Mouse (Mus musculus): ENCODE data around the gene Sptssa. TPM values are rescaled to one million over a fixed set of nuclear protein-coding genes. Genes with fewer than 3 reads are reported as not detected.

The Sptssa gene
- polyA plus RNA-seq, 1 experiment, result 54.3 TPM

DNA sequence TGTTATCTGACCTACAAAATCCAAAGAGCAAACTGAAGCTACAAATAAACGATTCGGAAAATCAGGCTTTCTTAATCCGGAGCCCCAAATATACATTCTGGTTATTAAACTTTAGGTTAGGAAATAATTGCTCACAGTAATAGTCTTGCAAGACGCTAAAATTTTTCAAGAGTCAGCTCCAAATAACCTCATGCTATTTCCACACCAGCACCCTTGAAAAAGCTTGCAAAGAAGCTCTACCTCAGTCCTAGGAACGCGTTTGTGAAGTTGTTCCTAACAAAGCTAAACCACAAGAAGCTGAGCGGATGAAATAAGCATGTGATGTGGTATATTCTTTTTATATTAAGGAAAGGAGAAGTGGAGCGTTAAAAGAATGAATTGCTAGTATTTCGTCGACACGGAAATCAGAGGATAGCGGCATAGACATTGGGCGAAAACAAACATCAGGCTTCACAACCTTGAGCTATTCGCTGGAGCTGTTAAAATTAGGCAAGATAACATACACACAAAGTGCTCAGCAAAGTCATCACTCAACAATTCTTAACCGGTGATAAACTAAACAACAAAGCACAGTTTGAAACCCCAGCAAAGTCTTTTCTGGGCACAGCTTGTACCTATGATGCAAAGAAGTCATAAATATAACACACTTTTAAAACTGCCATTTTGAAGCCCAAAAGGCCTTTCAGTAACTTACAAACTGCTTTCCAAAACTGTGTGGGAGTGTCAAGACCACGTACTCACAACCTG, 908 bp downstream of the Sptssa start:
- WGBS, result 8% methylated on average over 16 of the region's 16 CpGs
- H3K27me3 ChIP-seq (ENCODE audit: control insufficient read depth, insufficient read depth, low read length), result no peaks in the 10 kb centered on the region
- TF ChIP-seq CTCF (IDR thresholded peaks at IDR 0.05; ENCODE audit: extremely low read depth, insufficient read depth, insufficient read length, insufficient replicate concordance), result no peak
- no peak for TF ChIP-seq POLR2A (IDR thresholded peaks at IDR 0.05; ENCODE audit: low read depth, low read length)

DNA sequence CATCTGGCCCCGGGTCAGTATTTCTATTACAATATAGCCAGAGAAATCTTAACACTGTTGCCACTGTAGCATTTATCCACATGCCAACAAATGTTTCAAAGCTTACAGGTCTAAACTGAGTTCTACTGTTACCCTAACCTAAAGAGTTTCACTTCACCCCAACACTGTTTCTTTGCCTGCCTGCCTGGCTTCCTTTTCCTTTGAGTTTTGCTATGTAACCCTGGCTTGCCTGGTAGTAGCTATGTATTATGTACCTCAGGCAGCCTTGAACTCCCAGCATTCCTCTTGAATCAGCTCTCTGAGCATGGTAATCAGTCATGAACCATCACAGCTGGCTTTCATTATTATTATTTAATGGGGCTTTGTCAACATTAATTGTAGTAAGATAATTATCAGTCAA, 1.6 kb downstream of the Sptssa start:
- H3K27ac ChIP-seq (ENCODE audit: insufficient read depth, low read length), result no peak overlapping the region
- TF ChIP-seq POLR2A (IDR thresholded peaks at IDR 0.05; ENCODE audit: low read depth, low read length) (no peak), CTCF (IDR thresholded peaks at IDR 0.05; ENCODE audit: extremely low read depth, insufficient read depth, insufficient read length, insufficient replicate concordance) (no peak)
- peaks cover 5% of the 10 kb centered on the region; the same call in 1 of the 2 replicates for H3K4me1 ChIP-seq (ENCODE audit: control insufficient read depth, insufficient read depth, insufficient read length)
- H3K36me3 ChIP-seq (ENCODE audit: control insufficient read depth, insufficient read depth, low read length), result 0 out of 2 replicates have a peak, but pooled peaks cover 1% of the 10 kb centered on the region
- no peak for DNase-seq (ENCODE audit: low read depth in 1 of 2, low spot score in 2 of 2)
- H3K27me3 ChIP-seq (ENCODE audit: control insufficient read depth, insufficient read depth, low read length), result no peaks in the 10 kb centered on the region
- H3K4me3 ChIP-seq (ENCODE audit: extremely low read depth, insufficient read depth, insufficient read length), result no peak overlapping the region
- WGBS, result 49% methylated on average over 1 of the region's 1 CpGs

More for the DNA sequence above, 908 bp downstream of the Sptssa start:
- Histone ChIP-seq H3K27ac (ENCODE audit: insufficient read depth, low read length) (0 out of 2 replicates have a peak overlapping the region, but pooled peaks have one; percentile 61), H3K4me3 (ENCODE audit: extremely low read depth, insufficient read depth, insufficient read length) (peak overlapping the region; percentile 95), H3K4me1 (ENCODE audit: control insufficient read depth, insufficient read depth, insufficient read length) (peaks cover 5% of the 10 kb centered on the region; the same call in 1 of the 2 replicates), H3K36me3 (ENCODE audit: control insufficient read depth, insufficient read depth, low read length) (no peaks in the 10 kb centered on the region)
- peak in 1 of 2 experiments; percentile 3 for DNase-seq (ENCODE audit: low read depth in 1 of 2, low spot score in 2 of 2)

DNA sequence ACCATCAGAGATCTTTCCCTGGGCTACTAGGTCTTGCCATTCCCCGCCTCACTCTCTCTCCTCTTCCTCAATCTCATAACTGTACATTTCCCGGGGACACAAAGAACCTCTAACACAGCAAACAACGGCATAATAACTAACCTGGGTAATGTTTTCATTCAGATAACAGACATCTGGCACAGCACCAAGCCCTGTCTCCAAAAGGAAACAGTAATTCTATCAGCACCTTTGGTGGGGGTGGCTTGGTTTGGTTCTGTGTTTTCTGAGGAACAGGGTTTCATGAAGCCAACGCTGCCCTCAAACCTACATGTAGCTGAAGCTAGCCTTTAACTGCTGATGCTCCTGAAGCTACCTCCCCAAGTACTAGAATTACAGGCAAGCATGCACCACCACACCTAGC, 2.2 kb downstream of the Sptssa start:
- H3K27ac ChIP-seq (ENCODE audit: insufficient read depth, low read length), result no peak overlapping the region
- WGBS, result 34% methylated on average over 4 of the region's 4 CpGs
- peaks cover 5% of the 10 kb centered on the region; the same call in 1 of the 2 replicates for H3K4me1 ChIP-seq (ENCODE audit: control insufficient read depth, insufficient read depth, insufficient read length)
- H3K36me3 ChIP-seq (ENCODE audit: control insufficient read depth, insufficient read depth, low read length), result 0 out of 2 replicates have a peak, but pooled peaks cover 1% of the 10 kb centered on the region
- TF ChIP-seq POLR2A (IDR thresholded peaks at IDR 0.05; ENCODE audit: low read depth, low read length), result no peak
- no peak for TF ChIP-seq CTCF (IDR thresholded peaks at IDR 0.05; ENCODE audit: extremely low read depth, insufficient read depth, insufficient read length, insufficient replicate concordance)
- DNase-seq (ENCODE audit: low read depth in 1 of 2, low spot score in 2 of 2), result no peak
- H3K27me3 ChIP-seq (ENCODE audit: control insufficient read depth, insufficient read depth, low read length), result no peaks in the 10 kb centered on the region
- no peak overlapping the region for H3K4me3 ChIP-seq (ENCODE audit: extremely low read depth, insufficient read depth, insufficient read length)

DNA sequence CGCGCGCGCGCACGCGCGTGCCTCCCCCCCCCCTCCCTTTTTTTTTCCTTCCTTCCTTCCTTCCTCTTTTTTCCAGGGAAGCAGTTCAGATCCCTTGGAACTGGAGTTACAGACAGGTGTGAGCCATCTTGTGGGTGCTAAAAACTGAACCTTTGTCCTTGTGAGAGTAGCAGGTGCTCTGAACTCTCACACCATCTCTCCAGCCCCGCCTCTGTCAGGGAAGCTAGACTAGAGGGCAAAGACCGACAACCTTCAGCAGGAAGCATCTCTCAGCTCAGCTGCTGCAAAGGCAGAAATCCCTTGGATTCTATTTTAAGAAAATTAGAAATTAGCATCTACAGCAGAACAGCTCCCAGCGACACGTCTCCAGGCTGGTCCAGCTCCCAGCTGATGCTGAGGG, 4.0 kb downstream of the Sptssa start:
- H3K27ac ChIP-seq (ENCODE audit: insufficient read depth, low read length), result no peak overlapping the region
- peaks cover 5% of the 10 kb centered on the region; the same call in 1 of the 2 replicates for H3K4me1 ChIP-seq (ENCODE audit: control insufficient read depth, insufficient read depth, insufficient read length)
- no peak overlapping the region for H3K4me3 ChIP-seq (ENCODE audit: extremely low read depth, insufficient read depth, insufficient read length)

DNA sequence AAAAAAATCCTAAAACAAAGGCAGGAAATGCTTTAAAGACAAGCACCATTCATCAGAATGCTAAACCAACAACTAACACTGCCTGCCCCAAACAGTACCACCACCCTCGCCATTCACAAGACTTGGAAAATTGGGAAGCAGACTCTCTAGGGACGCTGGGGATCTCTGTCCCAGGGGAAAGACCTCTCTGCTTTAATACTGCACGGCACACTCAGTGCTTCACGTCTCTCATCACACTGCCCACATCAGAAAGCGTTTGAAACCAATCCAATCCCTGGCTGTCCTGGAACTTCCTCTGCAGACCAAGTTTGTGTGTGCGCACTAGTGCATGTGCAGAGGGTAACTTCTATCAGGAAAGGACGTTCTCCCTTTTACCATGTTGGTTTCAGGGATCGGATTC, 4.6 kb downstream of the Sptssa start:
- Histone ChIP-seq H3K36me3 (ENCODE audit: control insufficient read depth, insufficient read depth, low read length) (0 out of 2 replicates have a peak, but pooled peaks cover 1% of the 10 kb centered on the region), H3K4me1 (ENCODE audit: control insufficient read depth, insufficient read depth, insufficient read length) (peaks cover 3% of the 10 kb centered on the region; the same call in 1 of the 2 replicates), H3K27me3 (ENCODE audit: control insufficient read depth, insufficient read depth, low read length) (no peaks in the 10 kb centered on the region), H3K27ac (ENCODE audit: insufficient read depth, low read length) (no peak overlapping the region), H3K4me3 (ENCODE audit: extremely low read depth, insufficient read depth, insufficient read length) (no peak overlapping the region)
- no peak for TF ChIP-seq CTCF (IDR thresholded peaks at IDR 0.05; ENCODE audit: extremely low read depth, insufficient read depth, insufficient read length, insufficient replicate concordance)
- no peak for TF ChIP-seq POLR2A (IDR thresholded peaks at IDR 0.05; ENCODE audit: low read depth, low read length)
- DNase-seq (ENCODE audit: low read depth in 1 of 2, low spot score in 2 of 2), result no peak
- 35% methylated on average over 8 of the region's 8 CpGs for WGBS

More for the DNA sequence above, 4.0 kb downstream of the Sptssa start:
- 0 out of 2 replicates have a peak, but pooled peaks cover 1% of the 10 kb centered on the region for H3K36me3 ChIP-seq (ENCODE audit: control insufficient read depth, insufficient read depth, low read length)
- no peak for DNase-seq (ENCODE audit: low read depth in 1 of 2, low spot score in 2 of 2)
- 37% methylated on average over 12 of the region's 12 CpGs for WGBS
- no peak for TF ChIP-seq CTCF (IDR thresholded peaks at IDR 0.05; ENCODE audit: extremely low read depth, insufficient read depth, insufficient read length, insufficient replicate concordance)
- TF ChIP-seq POLR2A (IDR thresholded peaks at IDR 0.05; ENCODE audit: low read depth, low read length), result no peak
- no peaks in the 10 kb centered on the region for H3K27me3 ChIP-seq (ENCODE audit: control insufficient read depth, insufficient read depth, low read length)

DNA sequence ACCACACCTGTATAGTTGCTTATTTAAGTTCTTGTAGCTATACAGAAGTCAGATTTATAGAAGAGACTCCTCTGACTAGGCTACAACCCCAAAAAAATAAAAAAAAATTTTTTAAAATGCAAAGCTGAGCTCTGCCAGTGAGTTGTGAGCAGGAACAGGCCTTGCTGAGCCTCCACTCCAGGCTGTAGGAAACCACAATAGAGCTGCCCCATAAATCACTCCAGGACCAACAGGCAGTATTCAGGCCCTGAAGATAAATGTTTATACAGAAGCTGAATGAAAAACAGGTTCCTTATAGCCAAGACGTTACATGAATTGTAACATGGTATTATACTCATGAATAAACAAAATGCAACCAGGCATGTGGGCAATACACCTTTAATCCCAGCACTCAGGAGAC, 5.2 kb downstream of the Sptssa start:
- Histone ChIP-seq H3K36me3 (ENCODE audit: control insufficient read depth, insufficient read depth, low read length) (0 out of 2 replicates have a peak, but pooled peaks cover 1% of the 10 kb centered on the region), H3K4me3 (ENCODE audit: extremely low read depth, insufficient read depth, insufficient read length) (no peak overlapping the region), H3K27me3 (ENCODE audit: control insufficient read depth, insufficient read depth, low read length) (no peaks in the 10 kb centered on the region), H3K4me1 (ENCODE audit: control insufficient read depth, insufficient read depth, insufficient read length) (peaks cover 2% of the 10 kb centered on the region; the same call in 1 of the 2 replicates), H3K27ac (ENCODE audit: insufficient read depth, low read length) (no peak overlapping the region)
- TF ChIP-seq CTCF (IDR thresholded peaks at IDR 0.05; ENCODE audit: extremely low read depth, insufficient read depth, insufficient read length, insufficient replicate concordance) (no peak), POLR2A (IDR thresholded peaks at IDR 0.05; ENCODE audit: low read depth, low read length) (no peak)
- no peak for DNase-seq (ENCODE audit: low read depth in 1 of 2, low spot score in 2 of 2)
- 84% methylated on average over 1 of the region's 1 CpGs for WGBS

DNA sequence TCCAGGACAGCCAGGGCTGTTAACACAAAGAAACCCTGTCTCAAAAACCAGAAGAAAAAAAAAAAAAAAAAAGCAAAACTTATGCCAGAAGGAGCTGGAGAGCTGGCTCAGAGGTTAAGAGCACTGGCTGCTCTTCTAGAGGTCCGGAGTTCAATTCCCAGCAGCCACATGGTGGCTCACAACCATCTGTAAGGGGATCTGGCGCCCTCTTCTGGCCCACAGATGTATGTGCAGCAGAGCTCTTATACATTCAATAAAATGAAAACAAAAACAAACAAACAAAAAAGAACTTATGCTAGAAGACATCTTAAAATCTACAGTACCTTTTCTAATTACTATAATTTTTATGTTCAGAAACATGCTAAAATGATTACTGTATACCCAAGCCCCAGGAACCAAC, 11.4 kb downstream of the Sptssa start:
- Histone ChIP-seq H3K36me3 (ENCODE audit: control insufficient read depth, insufficient read depth, low read length) (no peaks in the 10 kb centered on the region), H3K4me1 (ENCODE audit: control insufficient read depth, insufficient read depth, insufficient read length) (no peaks in the 10 kb centered on the region), H3K4me3 (ENCODE audit: extremely low read depth, insufficient read depth, insufficient read length) (no peak overlapping the region), H3K27me3 (ENCODE audit: control insufficient read depth, insufficient read depth, low read length) (no peaks in the 10 kb centered on the region), H3K27ac (ENCODE audit: insufficient read depth, low read length) (no peak overlapping the region)
- TF ChIP-seq POLR2A (IDR thresholded peaks at IDR 0.05; ENCODE audit: low read depth, low read length), result no peak
- TF ChIP-seq CTCF (IDR thresholded peaks at IDR 0.05; ENCODE audit: extremely low read depth, insufficient read depth, insufficient read length, insufficient replicate concordance), result 0 out of 2 replicates have a peak, but pooled peaks have one; percentile 5
- 82% methylated on average over 2 of the region's 2 CpGs for WGBS
- no peak for DNase-seq (ENCODE audit: low read depth in 1 of 2, low spot score in 2 of 2)

Measured in spleen, adult 2 months (tissue).